Mouse (Mus musculus): Measurements from ENCODE around the gene Nup210. TPM values are rescaled to one million over a fixed set of nuclear protein-coding genes. Genes with fewer than 3 reads are reported as not detected.
"Not testable (repeated sequence)": the region's sequence is repeated elsewhere in the genome, so short reads cannot be mapped to it uniquely, and the experiment has no call there.

Nup210 gene
- total and polyA plus RNA-seq, 3 experiments, result 46.3 to 394 (median 71.5) TPM

GRCm38 (mm10) chr6:91123453-91123852, 6.8 kb upstream of the Nup210 start:
- Histone ChIP-seq H3K27me3 (ENCODE audit: control insufficient read depth in 1 of 2, insufficient read depth in 2 of 2, low read length in 2 of 2) (peaks cover 0 to under 1% of the 10 kb centered on the region in 2 experiments; a peak in 3 of 4 replicates), H3K36me3 (ENCODE audit: control insufficient read depth in 1 of 2, insufficient read depth in 2 of 2, low read length in 2 of 2) (peaks cover 0 to 11% of the 10 kb centered on the region in 2 experiments; a peak in 2 of 4 replicates), H3K4me1 (ENCODE audit: control insufficient read depth in 1 of 2, insufficient read depth in 2 of 2, low read length in 2 of 2) (peaks cover 2 to 16% of the 10 kb centered on the region in 2 experiments; a peak in 3 of 4 replicates), H3K4me3 (ENCODE audit: control insufficient read depth in 1 of 2, insufficient read depth in 1 of 2, low read depth in 2 of 2, low read length in 2 of 2) (no peak overlapping the region), H3K9me3 (replicated peaks; ENCODE audit: insufficient read depth, low read length) (no peaks in the 10 kb centered on the region), H3K79me2 (ENCODE audit: control insufficient read depth, insufficient read depth, low read length, poor library complexity) (no peaks in the 10 kb centered on the region), H3K27ac (ENCODE audit: control insufficient read depth, low read depth, low read length) (no peak overlapping the region), H3K9ac (ENCODE audit: control insufficient read depth, low read depth, low read length, poor library complexity, severe bottlenecking) (no peak overlapping the region)
- DNase-seq (ENCODE audit: low read depth, low spot score), result no peak
- TF ChIP-seq RAD21 (IDR thresholded peaks at IDR 0.05; ENCODE audit: low read depth, low read length) (no peak), CHD1 (IDR thresholded peaks at IDR 0.05; ENCODE audit: low read depth, low read length) (no peak), MXI1 (IDR thresholded peaks at IDR 0.05; ENCODE audit: low read depth, low read length) (no peak), POLR2A (IDR thresholded peaks at IDR 0.05; ENCODE audit: control insufficient read depth in 1 of 2, insufficient read depth in 1 of 2, low read depth in 1 of 2, low read length in 2 of 2, poor library complexity in 1 of 2) (no peak), ETS1 (IDR thresholded peaks at IDR 0.05; ENCODE audit: low read depth, low read length) (no peak), GABPA (IDR thresholded peaks at IDR 0.05; ENCODE audit: low read depth, low read length) (no peak), HCFC1 (IDR thresholded peaks at IDR 0.05; ENCODE audit: low read depth, low read length) (no peak), SMC3 (IDR thresholded peaks at IDR 0.05; ENCODE audit: low read depth, low read length) (no peak), UBTF (IDR thresholded peaks at IDR 0.05; ENCODE audit: borderline replicate concordance, insufficient read depth, low read depth, low read length) (no peak), ZKSCAN1 (IDR thresholded peaks at IDR 0.05; ENCODE audit: low read depth, low read length) (no peak), RCOR1 (IDR thresholded peaks at IDR 0.05; ENCODE audit: low read depth, low read length) (no peak), POLR2AphosphoS2 (IDR thresholded peaks at IDR 0.05; ENCODE audit: low read length) (no peak), EP300 (IDR thresholded peaks at IDR 0.05; ENCODE audit: low read depth in 1 of 2, low read length in 2 of 2) (no peak), CTCF (IDR thresholded peaks at IDR 0.05 in 2 of 3, conservative IDR thresholded peaks at IDR 0.05 in 1 of 3; ENCODE audit: control insufficient read depth in 1 of 3, insufficient read depth in 1 of 3, low read depth in 2 of 3, low read length in 3 of 3, poor library complexity in 1 of 3, severe bottlenecking in 1 of 3) (no peak), USF2 (IDR thresholded peaks at IDR 0.05; ENCODE audit: borderline replicate concordance in 1 of 2, insufficient read depth in 1 of 2, low read depth in 1 of 2, low read length in 2 of 2) (no peak), E2F4 (IDR thresholded peaks at IDR 0.05; ENCODE audit: borderline replicate concordance, low read depth, low read length) (no peak)

GRCm38 (mm10) chr6:91121089-91121488, 4.5 kb upstream of the Nup210 start:
- H3K27me3 ChIP-seq (ENCODE audit: control insufficient read depth in 1 of 2, insufficient read depth in 2 of 2, low read length in 2 of 2); H3K9ac ChIP-seq (ENCODE audit: control insufficient read depth, low read depth, low read length, poor library complexity, severe bottlenecking); H3K9me3 ChIP-seq (replicated peaks; ENCODE audit: insufficient read depth, low read length); H3K79me2 ChIP-seq (ENCODE audit: control insufficient read depth, insufficient read depth, low read length, poor library complexity); H3K4me3 ChIP-seq (ENCODE audit: control insufficient read depth in 1 of 2, insufficient read depth in 1 of 2, low read depth in 2 of 2, low read length in 2 of 2); H3K27ac ChIP-seq (ENCODE audit: control insufficient read depth, low read depth, low read length): not testable (repeated sequence)
- peak; percentile 75; the same call in 1 of the 2 replicates for TF ChIP-seq TBP (IDR thresholded peaks at IDR 0.05; ENCODE audit: low read depth, low read length)
- peak in 1 of 2 experiments; percentile 41; a peak in 1 of 4 replicates for TF ChIP-seq POLR2A (IDR thresholded peaks at IDR 0.05; ENCODE audit: control insufficient read depth in 1 of 2, insufficient read depth in 1 of 2, low read depth in 1 of 2, low read length in 2 of 2, poor library complexity in 1 of 2)
- H3K4me1 ChIP-seq (ENCODE audit: control insufficient read depth in 1 of 2, insufficient read depth in 2 of 2, low read length in 2 of 2), result peaks cover 2 to 16% of the 10 kb centered on the region in 2 experiments; a peak in 3 of 4 replicates
- H3K36me3 ChIP-seq (ENCODE audit: control insufficient read depth in 1 of 2, insufficient read depth in 2 of 2, low read length in 2 of 2), result peaks cover 0 to 13% of the 10 kb centered on the region in 2 experiments; a peak in 2 of 4 replicates
- peak; percentile 63 for DNase-seq (ENCODE audit: low read depth, low spot score)
